Mouse (Mus musculus) liver, embryonic 14.5 days (tissue): Measurements from ENCODE around the gene Olfr1175-ps. TPM values are rescaled to one million over a fixed set of nuclear protein-coding genes. Genes with fewer than 3 reads are reported as not detected.

ENCODE experiments used
- ATAC-seq: fragments of 200-750 bp; cut with Nextera tagmentation; 2 replicates; pipeline ENCODE4 v1.8.0; 2017; ENCODE audit warnings: moderate number of reproducible peaks, mild to moderate bottlenecking, moderate library complexity; ENCODE audit not compliant: insufficient read depth
- DNase-seq, 3 experiments: peaks; one replicate each; pipeline ENCODE4 v3.0.0-alpha.2; 2012 to 2013; ENCODE audit warnings: low read depth in 3 of 3, low spot score in 3 of 3
- H3K27ac ChIP-seq: fragments of 300-500 bp; sonication (generic); 2 replicates; pipeline ENCODE4 v1.5.1; 2014; ENCODE audit warnings: moderate library complexity, mild to moderate bottlenecking, control low read depth, inconsistent platforms
- H3K27me3 ChIP-seq: fragments of 300-500 bp; sonication (generic); 2 replicates; pipeline ENCODE4 v1.6.1; 2014; ENCODE audit warnings: mild to moderate bottlenecking, low read length, moderate library complexity; ENCODE audit not compliant: control insufficient read depth, insufficient read depth
- H3K36me3 ChIP-seq: fragments of 300-500 bp; sonication (generic); replicated peaks from 2 replicates; pipeline ENCODE4 v1.6.1; 2014; ENCODE audit warnings: low read depth; ENCODE audit not compliant: control insufficient read depth, insufficient read depth
- H3K4me1 ChIP-seq, 2 experiments: fragments of 200-500 bp in 1 of 2; fragments of 300-500 bp in 1 of 2; sonication (generic) in 1 of 2; replicated peaks; 2 replicates each; pipeline ENCODE4 v1.6.1; 2012 to 2014; ENCODE audit warnings: antibody characterized with exemption in 1 of 2, inconsistent platforms in 1 of 2, low read length in 1 of 2; ENCODE audit not compliant: control insufficient read depth in 2 of 2, insufficient read depth in 2 of 2
- H3K4me2 ChIP-seq: fragments of 300-500 bp; sonication (generic); 2 replicates; pipeline ENCODE4 v1.6.1; 2014; ENCODE audit warnings: low read depth, mild to moderate bottlenecking, control low read depth, moderate library complexity
- H3K4me3 ChIP-seq, 2 experiments: fragments of 200-500 bp in 1 of 2; fragments of 300-500 bp in 1 of 2; sonication (generic) in 1 of 2; 2 replicates each; pipeline ENCODE4 v1.5.1; 2012 to 2014; ENCODE audit warnings: low read depth in 2 of 2, low read length in 2 of 2, mild to moderate bottlenecking in 2 of 2, control low read depth in 1 of 2, inconsistent platforms in 1 of 2, moderate library complexity in 1 of 2; ENCODE audit not compliant: insufficient read depth in 1 of 2
- H3K9ac ChIP-seq: fragments of 300-500 bp; sonication (generic); replicated peaks from 2 replicates; pipeline ENCODE4 v1.6.1; 2014; ENCODE audit warnings: mild to moderate bottlenecking, control low read depth, moderate library complexity
- H3K9me3 ChIP-seq: fragments of 300-500 bp; sonication (generic); 2 replicates; pipeline ENCODE4 v1.6.1; 2016; ENCODE audit warnings: low read length, mixed read lengths; ENCODE audit not compliant: control insufficient read depth
- CTCF ChIP-seq: IDR thresholded peaks from 2 replicates; pipeline ENCODE4 v1.5.1; 2016; ENCODE audit warnings: antibody characterized with exemption, low read depth, control low read depth
- EP300 ChIP-seq: IDR thresholded peaks from 2 replicates; pipeline ENCODE4 v1.6.1; 2016; ENCODE audit warnings: antibody characterized with exemption, low read depth
- polyA plus RNA-seq, 2 experiments: library from polyadenylated mRNA; depleted of rRNA in 1 of 2; stranded (reverse) in 1 of 2; unstranded in 1 of 2; fragments of >200 nt; fragmentation: Nextera tagmentation in 1 of 2; extraction: Ambion mirVana in 1 of 2; gene quantifications; 2 replicates each; pipeline versions ENCODE4 v1.2.1 to v1.2.3; 2012 to 2014

Gene Olfr1175-ps
- polyA plus RNA-seq, 2 experiments, result not detected

DNA sequence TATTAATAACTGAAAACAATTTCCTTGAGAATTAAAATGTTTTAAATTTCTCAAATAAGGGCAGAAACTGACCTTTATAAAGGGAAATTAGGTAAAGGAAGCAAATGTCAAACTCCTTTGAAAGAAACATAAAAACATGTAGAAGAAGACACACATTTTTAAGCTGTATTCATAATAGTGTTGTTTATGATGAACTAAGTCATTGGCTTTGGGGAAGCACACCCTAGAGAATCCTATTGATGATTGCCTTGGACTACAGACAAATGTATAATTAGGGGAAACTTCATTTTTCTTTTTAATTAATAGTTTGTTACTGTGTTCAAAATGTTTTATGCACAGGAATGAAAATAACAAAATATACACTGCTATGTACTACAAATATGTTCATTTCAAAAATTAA, 47.2 kb downstream of the Olfr1175-ps start, which contains the start of gene Olfr1173:
Olfr1173 (minus strand) TSS at position 101 of the 400 bp plus-strand sequence.
- Histone ChIP-seq H3K9ac (no peak within 1 kb of the TSS), H3K27me3 (no peaks in the 10 kb centered on the region), H3K4me2 (no peak within 1 kb of the TSS), H3K27ac (no peak within 1 kb of the TSS), H3K4me1 (no peaks in the 10 kb centered on the region), H3K36me3 (no peaks in the 10 kb centered on the region), H3K4me3 (no peak within 1 kb of the TSS), H3K9me3 (no peaks in the 10 kb centered on the region)
- TF ChIP-seq CTCF, result no peak
- TF ChIP-seq EP300, result no peak
- DNase-seq (no peak), ATAC-seq (no peak)

Other genes starting within 250 kb of the Olfr1175-ps start
- not detected in 2 replicates for gene Olfr1164, start 233.2 kb downstream of the Olfr1175-ps start, polyA plus RNA-seq (2012; rRNA removed)
- gene Olfr1164, start 233.2 kb downstream of the Olfr1175-ps start, polyA plus RNA-seq (2014; fragmentation: Nextera tagmentation; extraction: Ambion mirVana), result not detected in 2 replicates
- not detected in 2 replicates for gene Olfr1166, start 198.9 kb downstream of the Olfr1175-ps start, polyA plus RNA-seq (2012; rRNA removed)
- gene Olfr1166, start 198.9 kb downstream of the Olfr1175-ps start, polyA plus RNA-seq (2014; fragmentation: Nextera tagmentation; extraction: Ambion mirVana), result not detected in 2 replicates
- gene Olfr1167, start 172.0 kb downstream of the Olfr1175-ps start, polyA plus RNA-seq (2012; rRNA removed), result not detected in 2 replicates
- not detected in 2 replicates for gene Olfr1167, start 172.0 kb downstream of the Olfr1175-ps start, polyA plus RNA-seq (2014; fragmentation: Nextera tagmentation; extraction: Ambion mirVana)
- not detected in 2 replicates for gene Olfr1168, start 145.3 kb downstream of the Olfr1175-ps start, polyA plus RNA-seq (2012; rRNA removed)
- not detected in 2 replicates for gene Olfr1168, start 145.3 kb downstream of the Olfr1175-ps start, polyA plus RNA-seq (2014; fragmentation: Nextera tagmentation; extraction: Ambion mirVana)
- gene Olfr1170, start 98.9 kb downstream of the Olfr1175-ps start, polyA plus RNA-seq (2012; rRNA removed), result not detected in 2 replicates
- not detected in 2 replicates for gene Olfr1170, start 98.9 kb downstream of the Olfr1175-ps start, polyA plus RNA-seq (2014; fragmentation: Nextera tagmentation; extraction: Ambion mirVana)
- not detected in 2 replicates for gene Olfr1173, start 47.3 kb downstream of the Olfr1175-ps start, polyA plus RNA-seq (2012; rRNA removed)
- gene Olfr1173, start 47.3 kb downstream of the Olfr1175-ps start, polyA plus RNA-seq (2014; fragmentation: Nextera tagmentation; extraction: Ambion mirVana), result not detected in 2 replicates
- not detected in 2 replicates for gene Olfr1174-ps, start 12.1 kb downstream of the Olfr1175-ps start, polyA plus RNA-seq (2012; rRNA removed)
- gene Olfr1174-ps, start 12.1 kb downstream of the Olfr1175-ps start, polyA plus RNA-seq (2014; fragmentation: Nextera tagmentation; extraction: Ambion mirVana), result not detected in 2 replicates
- gene Olfr1176, start 9.5 kb upstream of the Olfr1175-ps start, polyA plus RNA-seq (2012; rRNA removed), result not detected in 2 replicates
- gene Olfr1176, start 9.5 kb upstream of the Olfr1175-ps start, polyA plus RNA-seq (2014; fragmentation: Nextera tagmentation; extraction: Ambion mirVana), result not detected in 2 replicates
- gene Olfr1177-ps, start 19.3 kb upstream of the Olfr1175-ps start, polyA plus RNA-seq (2012; rRNA removed), result not detected in 2 replicates
- not detected in 2 replicates for gene Olfr1177-ps, start 19.3 kb upstream of the Olfr1175-ps start, polyA plus RNA-seq (2014; fragmentation: Nextera tagmentation; extraction: Ambion mirVana)
- gene Olfr1178, start 59.8 kb upstream of the Olfr1175-ps start, polyA plus RNA-seq (2012; rRNA removed), result not detected in 2 replicates
- gene Olfr1178, start 59.8 kb upstream of the Olfr1175-ps start, polyA plus RNA-seq (2014; fragmentation: Nextera tagmentation; extraction: Ambion mirVana), result not detected in 2 replicates
- not detected in 2 replicates for gene Olfr1179, start 79.2 kb upstream of the Olfr1175-ps start, polyA plus RNA-seq (2012; rRNA removed)
- not detected in 2 replicates for gene Olfr1179, start 79.2 kb upstream of the Olfr1175-ps start, polyA plus RNA-seq (2014; fragmentation: Nextera tagmentation; extraction: Ambion mirVana)
- not detected in 2 replicates for gene Olfr1180, start 91.9 kb upstream of the Olfr1175-ps start, polyA plus RNA-seq (2012; rRNA removed)
- gene Olfr1180, start 91.9 kb upstream of the Olfr1175-ps start, polyA plus RNA-seq (2014; fragmentation: Nextera tagmentation; extraction: Ambion mirVana), result not detected in 2 replicates
- gene Olfr1181, start 99.0 kb upstream of the Olfr1175-ps start, polyA plus RNA-seq (2012; rRNA removed), result not detected in 2 replicates
- not detected in 2 replicates for gene Olfr1181, start 99.0 kb upstream of the Olfr1175-ps start, polyA plus RNA-seq (2014; fragmentation: Nextera tagmentation; extraction: Ambion mirVana)
- not detected in 2 replicates for gene Gm13757, start 121.9 kb upstream of the Olfr1175-ps start, polyA plus RNA-seq (2012; rRNA removed)
- not detected in 2 replicates for gene Gm13757, start 121.9 kb upstream of the Olfr1175-ps start, polyA plus RNA-seq (2014; fragmentation: Nextera tagmentation; extraction: Ambion mirVana)
- gene Olfr1183, start 127.7 kb upstream of the Olfr1175-ps start, polyA plus RNA-seq (2012; rRNA removed), result not detected in 2 replicates
- not detected in 2 replicates for gene Olfr1183, start 127.7 kb upstream of the Olfr1175-ps start, polyA plus RNA-seq (2014; fragmentation: Nextera tagmentation; extraction: Ambion mirVana)
- not detected in 2 replicates for gene Olfr1184, start 156.4 kb upstream of the Olfr1175-ps start, polyA plus RNA-seq (2012; rRNA removed)
- gene Olfr1184, start 156.4 kb upstream of the Olfr1175-ps start, polyA plus RNA-seq (2014; fragmentation: Nextera tagmentation; extraction: Ambion mirVana), result not detected in 2 replicates
- not detected in 2 replicates for gene Olfr1185-ps1, start 166.1 kb upstream of the Olfr1175-ps start, polyA plus RNA-seq (2012; rRNA removed)
- not detected in 2 replicates for gene Olfr1185-ps1, start 166.1 kb upstream of the Olfr1175-ps start, polyA plus RNA-seq (2014; fragmentation: Nextera tagmentation; extraction: Ambion mirVana)
- not detected in 2 replicates for gene Olfr1186, start 191.3 kb upstream of the Olfr1175-ps start, polyA plus RNA-seq (2012; rRNA removed)
- not detected in 2 replicates for gene Olfr1186, start 191.3 kb upstream of the Olfr1175-ps start, polyA plus RNA-seq (2014; fragmentation: Nextera tagmentation; extraction: Ambion mirVana)
- not detected in 2 replicates for gene Olfr1188, start 229.7 kb upstream of the Olfr1175-ps start, polyA plus RNA-seq (2012; rRNA removed)
- not detected in 2 replicates for gene Olfr1188, start 229.7 kb upstream of the Olfr1175-ps start, polyA plus RNA-seq (2014; fragmentation: Nextera tagmentation; extraction: Ambion mirVana)